Mouse (Mus musculus): Measurements from ENCODE around the gene Ccl7. TPM values are rescaled to one million over a fixed set of nuclear protein-coding genes. Genes with fewer than 3 reads are reported as not detected.

Ccl7 gene
- total and polyA plus RNA-seq, 2 experiments from 2014 or later = 0.53 to 2.8 TPM

DNA sequence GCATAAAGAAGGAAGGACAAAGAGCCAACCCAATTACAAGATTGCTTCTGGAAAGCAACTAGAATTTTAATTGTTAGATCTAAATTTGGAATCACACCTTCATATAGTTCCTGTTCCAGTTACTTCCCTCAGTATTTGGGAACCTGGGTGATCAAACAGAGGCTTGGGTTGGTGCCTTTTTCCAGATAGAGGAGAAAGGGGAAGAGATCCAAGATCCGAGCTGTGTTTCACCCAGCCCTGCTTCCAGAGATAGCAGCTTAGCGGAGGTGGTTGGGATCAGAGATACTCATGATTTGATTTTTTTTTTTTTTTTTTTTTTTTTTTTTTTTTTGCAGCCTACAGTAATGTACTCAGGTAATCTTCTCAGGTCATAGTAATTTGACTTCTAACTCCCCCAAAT lies 9.7 kb upstream of the Ccl7 start:
- no peak overlapping the region for H3K9ac ChIP-seq (replicated peaks; ENCODE audit: low read depth, low read length)
- H3K4me3 ChIP-seq (ENCODE audit: low read depth, low read length) = no peak overlapping the region
- TF ChIP-seq EP300 (IDR thresholded peaks at IDR 0.05; ENCODE audit: low read depth) = no peak
- no peak for TF ChIP-seq CTCF (IDR thresholded peaks at IDR 0.05; ENCODE audit: low read depth)
- no peaks in the 10 kb centered on the region for H3K9me3 ChIP-seq (replicated peaks; ENCODE audit: control insufficient read depth, low read length)
- H3K36me3 ChIP-seq (replicated peaks; ENCODE audit: control insufficient read depth, insufficient read depth, low read length) = no peaks in the 10 kb centered on the region
- no peak for ATAC-seq (ENCODE audit: insufficient read depth, low read depth)
- H3K4me2 ChIP-seq (ENCODE audit: low read depth, low read length) = no peak overlapping the region
- H3K27me3 ChIP-seq (ENCODE audit: control insufficient read depth, insufficient read depth, low read length) = no peaks in the 10 kb centered on the region
- DNase-seq (ENCODE audit: low spot score) = no peak
- H3K27ac ChIP-seq (ENCODE audit: low read depth) = no peak overlapping the region
- 0 out of 2 replicates have a peak, but pooled peaks cover 4% of the 10 kb centered on the region for H3K4me1 ChIP-seq (ENCODE audit: control insufficient read depth, insufficient read depth)
- WGBS = 63% methylated on average over 2 of the region's 2 CpGs

DNA sequence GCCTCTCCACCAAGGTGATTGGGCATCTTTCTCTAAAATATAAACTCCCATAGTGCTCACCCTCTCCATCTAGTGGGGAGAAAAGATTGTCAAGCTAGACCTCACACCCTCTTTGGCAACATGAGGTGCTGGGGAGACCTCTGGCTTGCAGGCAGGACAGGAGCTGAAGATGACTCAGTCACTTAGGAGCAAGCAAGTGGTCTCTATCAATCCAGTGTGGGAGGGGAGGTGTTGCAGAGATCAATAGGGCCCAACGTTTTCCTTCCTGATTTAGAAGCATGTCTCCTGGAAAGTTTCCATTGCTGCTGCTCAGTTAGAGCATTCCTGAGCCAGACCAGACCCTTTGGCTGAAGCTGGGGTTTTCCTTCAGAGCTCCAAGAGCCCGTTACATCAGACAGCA lies 7.0 kb upstream of the Ccl7 start, which contains the start of gene Gm17268:
Gene Gm17268 (minus strand): TSS at position 28 of the 400 bp plus-strand sequence.
- no peaks in the 10 kb centered on the region for H3K4me1 ChIP-seq (ENCODE audit: control insufficient read depth, insufficient read depth)
- WGBS = 5% methylated on average over 2 of the region's 2 CpGs
- H3K27ac ChIP-seq (ENCODE audit: low read depth) = no peak within 1 kb of the TSS
- no peaks in the 10 kb centered on the region for H3K27me3 ChIP-seq (ENCODE audit: control insufficient read depth, insufficient read depth, low read length)
- DNase-seq (ENCODE audit: low spot score) = peak; percentile 43
- no peak for ATAC-seq (ENCODE audit: insufficient read depth, low read depth)
- H3K36me3 ChIP-seq (replicated peaks; ENCODE audit: control insufficient read depth, insufficient read depth, low read length) = no peaks in the 10 kb centered on the region
- H3K4me2 ChIP-seq (ENCODE audit: low read depth, low read length) = no peak within 1 kb of the TSS
- TF ChIP-seq CTCF (IDR thresholded peaks at IDR 0.05; ENCODE audit: low read depth) = no peak
- TF ChIP-seq EP300 (IDR thresholded peaks at IDR 0.05; ENCODE audit: low read depth) = no peak
- H3K9ac ChIP-seq (replicated peaks; ENCODE audit: low read depth, low read length) = no peak within 1 kb of the TSS
- H3K9me3 ChIP-seq (replicated peaks; ENCODE audit: control insufficient read depth, low read length) = no peaks in the 10 kb centered on the region
- H3K4me3 ChIP-seq (ENCODE audit: low read depth, low read length) = no peak within 1 kb of the TSS

DNA sequence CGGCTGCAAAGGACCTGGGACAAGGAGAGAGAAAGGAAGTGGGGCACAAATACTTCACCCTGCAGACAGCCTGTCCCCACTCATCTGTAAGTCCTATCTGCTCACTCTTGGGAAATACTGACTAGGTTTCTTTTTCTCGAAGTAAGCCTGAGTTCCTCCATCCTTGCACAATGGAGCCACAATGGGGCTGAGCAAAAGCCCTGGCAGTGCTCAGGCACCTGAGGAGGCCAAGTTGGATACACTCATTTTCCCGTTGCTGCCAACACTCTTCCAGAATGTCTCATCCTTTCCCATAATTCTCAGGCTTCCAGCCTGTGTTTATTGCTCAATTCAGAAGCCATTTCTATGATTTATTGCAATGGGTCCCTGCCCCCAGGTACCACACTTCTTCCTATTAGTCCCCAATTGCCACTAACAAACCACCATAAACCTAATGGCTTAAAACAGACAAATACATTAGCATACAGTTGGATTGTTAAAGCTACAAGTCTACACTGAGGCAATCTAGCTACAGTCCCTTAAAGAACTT lies 6.3 kb upstream of the Ccl7 start:
- no peak for DNase-seq (ENCODE audit: low spot score)

DNA sequence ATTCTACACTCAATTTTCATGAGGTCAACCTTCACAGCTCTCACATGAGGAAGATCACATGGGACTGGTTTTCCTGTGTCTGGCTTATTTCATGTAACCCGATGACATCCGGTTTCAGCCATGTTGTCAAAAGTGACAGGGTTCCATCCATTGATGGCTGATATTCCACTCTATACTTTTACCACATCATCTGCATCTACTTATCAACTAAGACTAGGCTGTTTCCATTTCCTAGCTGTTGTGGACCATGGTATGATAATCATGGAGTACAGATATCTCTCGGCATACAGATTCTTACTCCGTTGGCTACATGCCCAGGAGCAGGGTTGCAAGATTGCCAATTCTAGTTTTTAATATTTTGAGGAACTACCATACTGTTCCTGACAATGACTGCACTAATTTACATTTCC lies 3.8 kb upstream of the Ccl7 start:
- no peaks in the 10 kb centered on the region for H3K4me1 ChIP-seq (ENCODE audit: control insufficient read depth, insufficient read depth)
- WGBS = 52% methylated on average over 4 of the region's 4 CpGs
- H3K36me3 ChIP-seq (replicated peaks; ENCODE audit: control insufficient read depth, insufficient read depth, low read length) = no peaks in the 10 kb centered on the region
- no peak overlapping the region for H3K4me3 ChIP-seq (ENCODE audit: low read depth, low read length)
- no peak overlapping the region for H3K4me2 ChIP-seq (ENCODE audit: low read depth, low read length)
- no peak for ATAC-seq (ENCODE audit: insufficient read depth, low read depth)
- TF ChIP-seq CTCF (IDR thresholded peaks at IDR 0.05; ENCODE audit: low read depth) (no peak), EP300 (IDR thresholded peaks at IDR 0.05; ENCODE audit: low read depth) (no peak)
- no peaks in the 10 kb centered on the region for H3K27me3 ChIP-seq (ENCODE audit: control insufficient read depth, insufficient read depth, low read length)
- DNase-seq (ENCODE audit: low spot score) = no peak
- H3K27ac ChIP-seq (ENCODE audit: low read depth) = no peak overlapping the region
- no peak overlapping the region for H3K9ac ChIP-seq (replicated peaks; ENCODE audit: low read depth, low read length)
- H3K9me3 ChIP-seq (replicated peaks; ENCODE audit: control insufficient read depth, low read length) = no peaks in the 10 kb centered on the region

More for the DNA sequence above, 6.3 kb upstream of the Ccl7 start:
- H3K9ac ChIP-seq (replicated peaks; ENCODE audit: low read depth, low read length) = no peak overlapping the region
- no peak for ATAC-seq (ENCODE audit: insufficient read depth, low read depth)
- 45% methylated on average over 3 of the region's 3 CpGs for WGBS
- TF ChIP-seq CTCF (IDR thresholded peaks at IDR 0.05; ENCODE audit: low read depth) (no peak), EP300 (IDR thresholded peaks at IDR 0.05; ENCODE audit: low read depth) (no peak)
- no peaks in the 10 kb centered on the region for H3K36me3 ChIP-seq (replicated peaks; ENCODE audit: control insufficient read depth, insufficient read depth, low read length)
- H3K9me3 ChIP-seq (replicated peaks; ENCODE audit: control insufficient read depth, low read length) = no peaks in the 10 kb centered on the region
- H3K4me3 ChIP-seq (ENCODE audit: low read depth, low read length) = no peak overlapping the region
- no peaks in the 10 kb centered on the region for H3K4me1 ChIP-seq (ENCODE audit: control insufficient read depth, insufficient read depth)
- no peaks in the 10 kb centered on the region for H3K27me3 ChIP-seq (ENCODE audit: control insufficient read depth, insufficient read depth, low read length)
- no peak overlapping the region for H3K4me2 ChIP-seq (ENCODE audit: low read depth, low read length)
- H3K27ac ChIP-seq (ENCODE audit: low read depth) = no peak overlapping the region

DNA sequence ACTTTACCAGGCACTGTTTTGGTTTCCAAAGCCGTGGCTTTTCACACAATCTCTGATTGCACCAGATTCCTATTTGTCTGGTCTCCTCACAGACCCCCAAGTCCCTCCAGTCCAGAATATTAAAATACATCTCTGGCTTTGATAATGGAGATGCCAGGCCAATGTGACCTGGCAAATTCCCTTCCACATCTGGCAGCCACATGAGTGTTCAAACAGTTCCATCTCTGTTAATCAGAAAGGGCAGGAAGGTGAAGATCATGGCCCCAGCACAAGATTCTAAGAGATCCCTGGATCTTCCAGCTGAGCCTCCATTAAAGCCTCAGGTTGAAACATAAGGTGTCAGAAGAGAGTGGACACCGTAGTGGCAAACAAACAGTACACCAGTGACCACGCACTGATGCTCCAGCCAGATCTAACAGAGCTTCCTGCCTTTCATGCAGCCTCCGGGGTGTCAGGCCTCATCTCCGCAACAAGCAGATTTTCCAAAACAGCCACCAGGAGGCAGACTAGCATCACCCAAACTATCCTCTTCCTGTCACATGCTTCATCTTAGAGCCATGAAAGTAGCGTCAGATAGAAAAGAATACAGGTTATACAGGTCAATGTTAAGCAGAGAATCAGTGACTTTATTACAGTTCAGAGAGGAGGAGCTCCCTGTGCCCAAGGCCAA lies 2.4 kb downstream of the Ccl7 start:
- Histone ChIP-seq H3K27ac (ENCODE audit: low read depth) (no peak overlapping the region), H3K9me3 (replicated peaks; ENCODE audit: control insufficient read depth, low read length) (no peaks in the 10 kb centered on the region), H3K4me1 (ENCODE audit: control insufficient read depth, insufficient read depth) (no peaks in the 10 kb centered on the region), H3K36me3 (replicated peaks; ENCODE audit: control insufficient read depth, insufficient read depth, low read length) (no peaks in the 10 kb centered on the region), H3K9ac (replicated peaks; ENCODE audit: low read depth, low read length) (no peak overlapping the region), H3K4me2 (ENCODE audit: low read depth, low read length) (no peak overlapping the region), H3K4me3 (ENCODE audit: low read depth, low read length) (no peak overlapping the region), H3K27me3 (ENCODE audit: control insufficient read depth, insufficient read depth, low read length) (no peaks in the 10 kb centered on the region)
- ATAC-seq (ENCODE audit: insufficient read depth, low read depth) (no peak), DNase-seq (ENCODE audit: low spot score) (no peak)
- no peak for TF ChIP-seq EP300 (IDR thresholded peaks at IDR 0.05; ENCODE audit: low read depth)
- peak; percentile 54 for TF ChIP-seq CTCF (IDR thresholded peaks at IDR 0.05; ENCODE audit: low read depth)
- 40% methylated on average over 6 of the region's 6 CpGs for WGBS

DNA sequence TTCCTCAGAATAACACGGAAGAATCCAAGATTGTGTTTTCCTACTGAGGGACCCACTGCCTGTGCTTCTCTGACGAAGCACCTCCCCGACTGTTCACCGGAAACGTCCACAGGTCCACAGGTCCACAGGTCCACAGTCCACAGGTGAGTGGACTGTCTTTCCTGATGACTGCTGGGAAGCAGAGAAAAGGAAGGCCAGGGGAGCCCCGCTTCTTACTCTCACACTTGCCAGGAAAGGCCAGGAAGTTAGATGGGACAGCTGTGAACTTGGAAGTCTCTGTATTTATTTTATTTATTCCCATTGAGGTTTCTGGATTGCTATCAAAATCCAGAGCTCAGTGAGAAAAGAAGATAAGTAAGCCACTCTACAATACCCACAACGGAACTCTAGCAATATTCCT lies 8.3 kb downstream of the Ccl7 start:
- ATAC-seq (ENCODE audit: insufficient read depth, low read depth) (no peak), DNase-seq (ENCODE audit: low spot score) (no peak)
- H3K27me3 ChIP-seq (ENCODE audit: control insufficient read depth, insufficient read depth, low read length) = no peaks in the 10 kb centered on the region
- no peak overlapping the region for H3K27ac ChIP-seq (ENCODE audit: low read depth)
- H3K4me3 ChIP-seq (ENCODE audit: low read depth, low read length) = no peak overlapping the region
- no peak overlapping the region for H3K9ac ChIP-seq (replicated peaks; ENCODE audit: low read depth, low read length)
- no peak for TF ChIP-seq EP300 (IDR thresholded peaks at IDR 0.05; ENCODE audit: low read depth)
- no peak for TF ChIP-seq CTCF (IDR thresholded peaks at IDR 0.05; ENCODE audit: low read depth)
- no peaks in the 10 kb centered on the region for H3K9me3 ChIP-seq (replicated peaks; ENCODE audit: control insufficient read depth, low read length)
- no peaks in the 10 kb centered on the region for H3K36me3 ChIP-seq (replicated peaks; ENCODE audit: control insufficient read depth, insufficient read depth, low read length)
- no peak overlapping the region for H3K4me2 ChIP-seq (ENCODE audit: low read depth, low read length)
- no peaks in the 10 kb centered on the region for H3K4me1 ChIP-seq (ENCODE audit: control insufficient read depth, insufficient read depth)
- WGBS = 68% methylated on average over 7 of the region's 7 CpGs

Measured in heart, postnatal 0 days (tissue).